Mouse (Mus musculus) heart, postnatal 0 days (tissue): ENCODE measurements around the gene Nkrf.
A peak's percentile ranks its signal among the peaks of the same experiment; 100 is the strongest.

Experiments used
- CTCF ChIP-seq: IDR thresholded peaks from 2 replicates; pipeline ENCODE4 v1.5.1; 2016; ENCODE audit warnings: antibody characterized with exemption, control low read depth, low read depth
- EP300 ChIP-seq: IDR thresholded peaks from 2 replicates; pipeline ENCODE4 v1.6.1; 2016; ENCODE audit warnings: antibody characterized with exemption, low read depth

GRCm38 (mm10) chrX:36911343-36911742, 8.6 kb upstream of the Nkrf start:
- TF ChIP-seq CTCF (peak; percentile 58), EP300 (no peak)
